Mouse (Mus musculus) B cell, adult 62 days (primary cell): ENCODE results near the gene Bcl2. TPM values are rescaled to one million over a fixed set of nuclear protein-coding genes. Genes with fewer than 3 reads are reported as not detected.

Experiments used
- total RNA-seq: library from RNA; stranded (reverse); gene quantifications from 4 replicates; pipeline ENCODE4 v1.2.4, GENCODE M21; 2023

Gene Bcl2
- total RNA-seq: 73.3 to 76.7 TPM (median 75.9 TPM) in 4 replicates

GRCm38 (mm10) chr1:106713621-106714529, at the start of gene Bcl2:
Bcl2 (minus strand) TSS chr1:106714274.

DNA sequence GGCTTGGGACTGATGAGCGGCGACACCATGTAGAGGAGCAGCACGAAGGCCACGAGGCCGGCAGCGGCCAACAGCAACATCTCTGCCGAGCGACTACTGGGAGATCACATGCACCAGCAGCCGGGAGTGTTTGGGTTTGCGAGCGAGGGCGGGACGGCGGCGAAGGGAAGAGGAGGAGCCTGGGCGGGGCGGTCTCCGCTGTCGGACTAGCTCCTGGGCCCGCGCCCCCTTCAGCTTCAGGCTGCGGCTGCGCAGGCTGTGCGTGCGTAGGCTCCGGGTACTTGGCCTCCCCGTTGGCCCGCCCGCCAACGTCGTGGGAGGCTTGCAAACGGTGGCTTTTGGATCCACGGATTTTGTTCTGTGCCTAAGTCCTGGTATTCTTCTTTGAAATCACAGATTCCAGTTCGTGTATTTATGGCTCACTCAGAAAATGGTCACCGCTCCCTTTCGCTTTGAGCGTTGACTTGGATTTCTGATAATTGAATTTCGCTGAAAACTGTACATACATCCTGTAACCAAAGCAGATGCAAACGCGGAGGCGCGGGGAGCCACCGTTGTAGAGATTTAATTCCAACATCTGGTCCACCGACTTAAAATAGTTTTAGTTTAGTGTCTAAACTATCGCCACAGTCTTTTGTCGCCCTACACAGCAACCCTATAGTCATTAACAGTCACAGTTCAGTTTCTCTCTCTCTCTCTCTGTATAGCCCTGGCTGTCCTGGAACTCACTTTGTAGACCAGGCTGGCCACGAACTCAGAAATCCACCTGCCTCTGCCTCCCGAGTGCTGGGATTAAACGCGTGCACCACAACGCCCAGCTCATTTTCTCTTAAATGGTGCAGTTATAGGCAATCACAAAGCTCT, 45.7 kb upstream of the Bcl2 start, which contains the start of gene Kdsr:
Gene Kdsr, minus strand, starts transcription at position 156 of the 864 bp plus-strand sequence.

Other genes with a start within 250 kb of the Bcl2 start
- 28.0 to 31.1 TPM (median 29.3 TPM) in 4 replicates for gene Kdsr, start 45.5 kb upstream of the Bcl2 start, total RNA-seq
- 109 to 129 TPM (median 125 TPM) in 4 replicates for gene Vps4b, start 82.5 kb upstream of the Bcl2 start, total RNA-seq
- gene Serpinb5, start 146.9 kb upstream of the Bcl2 start, total RNA-seq: not detected in 4 replicates
- not detected in 4 replicates for gene Serpinb12, start 220.2 kb upstream of the Bcl2 start, total RNA-seq